Mouse (Mus musculus) olfactory bulb, adult 2 months (tissue): ENCODE results near the gene Piwil1.

Experiments
- CTCF ChIP-seq: fragments of 200-500 bp; IDR thresholded peaks from 2 replicates; pipeline ENCODE4 v1.5.1; 2012; ENCODE audit warnings: low read depth, mild to moderate bottlenecking, low read length, moderate library complexity; ENCODE audit not compliant: insufficient read depth
- POLR2A ChIP-seq: fragments of 200-500 bp; IDR thresholded peaks from 2 replicates; pipeline ENCODE4 v1.6.1; 2012; ENCODE audit warnings: mild to moderate bottlenecking, low read depth, low read length, moderate library complexity; ENCODE audit not compliant: insufficient read depth

- TF ChIP-seq CTCF (no peak), POLR2A (no peak)
Measured at GRCm38 (mm10) chr5:128662881-128663280, 39.4 kb upstream of the Piwil1 start.
